Mouse (Mus musculus) central nervous system, embryonic 14 days (tissue): ENCODE results near the gene Zfp617. TPM values are rescaled to one million over a fixed set of nuclear protein-coding genes. Genes with fewer than 3 reads are reported as not detected.

Source experiments
- polyA plus RNA-seq: library from polyadenylated mRNA; depleted of rRNA; stranded (reverse); fragments of >200 nt; gene quantifications from 2 replicates; pipeline ENCODE4 v1.2.3, GENCODE M21; 2012; rRNA removed

Gene Zfp617
- polyA plus RNA-seq: 19.3 and 19.6 TPM in 2 replicates

GRCm38 (mm10) chr8:71908309-71909261, at the start of gene Zfp617, which contains the start of gene Zfp882:
Gene Zfp617 (plus strand): TSS chr8:71908635.
Gene Zfp882 (plus strand): TSS chr8:71908608.

GRCm38 (mm10) chr8:71881618-71882274, 26.7 kb upstream of the Zfp617 start, which contains the start of gene Zfp709:
Gene Zfp709 (plus strand): TSS chr8:71882019.

GRCm38 (mm10) chr8:71950482-71951221, 42.2 kb downstream of the Zfp617 start, which contains the start of gene Zfp961:
Gene Zfp961 (plus strand): TSS chr8:71951038.

Other genes with a start within 250 kb of the Zfp617 start
- 65.1 and 70.6 TPM in 2 replicates for gene Unc13a, start 236.9 kb upstream of the Zfp617 start, polyA plus RNA-seq
- 4.6 and 6.3 TPM in 2 replicates for gene Jak3, start 232.3 kb upstream of the Zfp617 start, polyA plus RNA-seq
- 1.8 and 2.0 TPM in 2 replicates for gene Insl3, start 219.4 kb upstream of the Zfp617 start, polyA plus RNA-seq
- 0.51 and 0.57 TPM in 2 replicates for gene B3gnt3, start 206.8 kb upstream of the Zfp617 start, polyA plus RNA-seq
- gene Fcho1, start 182.9 kb upstream of the Zfp617 start, polyA plus RNA-seq: 151 and 159 TPM in 2 replicates
- gene Zfp709, start 26.6 kb upstream of the Zfp617 start, polyA plus RNA-seq: 2.8 and 3.0 TPM in 2 replicates
- gene Zfp882, start within 50 bp of the Zfp617 start, polyA plus RNA-seq: 10.1 and 12.8 TPM in 2 replicates
- 23.7 and 24.7 TPM in 2 replicates for gene Zfp961, start 42.4 kb downstream of the Zfp617 start, polyA plus RNA-seq
- gene Cyp4f18, start 101.0 kb downstream of the Zfp617 start, polyA plus RNA-seq: 0.15 TPM in 2 replicates
- not detected in 2 replicates for gene Olfr372, start 132.6 kb downstream of the Zfp617 start, polyA plus RNA-seq
- gene Olfr373, start 174.5 kb downstream of the Zfp617 start, polyA plus RNA-seq: not detected in 2 replicates
- gene Olfr374, start 198.4 kb downstream of the Zfp617 start, polyA plus RNA-seq: not detected in 2 replicates
- gene Tpm4, start 226.3 kb downstream of the Zfp617 start, polyA plus RNA-seq: 184 and 195 TPM in 2 replicates